Mouse (Mus musculus) heart, adult 2 months (tissue): ENCODE data around the gene Dzip1l.
A peak's percentile ranks its signal among the peaks of the same experiment; 100 is the strongest.

Experiments used
- CTCF ChIP-seq: fragments of 200-600 bp; IDR thresholded peaks from 2 replicates; pipeline ENCODE4 v1.8.1; 2022; ENCODE audit warnings: antibody characterized with exemption, mild to moderate bottlenecking, moderate library complexity
- EP300 ChIP-seq: fragments of 200-500 bp; IDR thresholded peaks from 2 replicates; pipeline ENCODE4 v1.6.1; 2011; ENCODE audit warnings: low read depth, low read length, control low read depth; ENCODE audit not compliant: insufficient read depth

DNA sequence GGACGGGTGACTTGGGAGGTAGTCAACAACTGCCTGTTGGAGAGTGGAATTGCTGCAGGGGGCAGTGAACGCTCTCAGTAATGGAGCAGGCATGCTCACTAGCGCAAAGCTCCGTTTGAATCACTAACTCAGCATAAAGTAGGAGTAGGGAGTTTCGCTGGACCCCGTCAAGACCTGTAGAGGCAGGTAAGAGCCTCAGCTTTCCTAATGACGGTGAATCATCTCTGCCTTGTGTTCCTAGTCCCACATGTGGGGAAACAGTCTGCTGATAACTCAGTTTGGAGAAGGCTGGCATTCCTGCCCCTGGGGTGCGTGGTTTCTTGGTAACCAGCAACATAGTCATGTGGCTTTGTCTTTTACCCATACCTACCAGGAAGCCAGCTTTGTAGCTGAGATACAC is 3.0 kb downstream of the Dzip1l start:
- no peak for TF ChIP-seq EP300
- TF ChIP-seq CTCF, result peak; percentile 33
